Mouse (Mus musculus) midbrain, embryonic 10.5 days (tissue): ENCODE results near the gene Rprd2. TPM values are rescaled to one million over a fixed set of nuclear protein-coding genes. Genes with fewer than 3 reads are reported as not detected.
"Not testable (repeated sequence)": the region's sequence is repeated elsewhere in the genome, so short reads cannot be mapped to it uniquely, and the experiment has no call there.

Experiments
- DNase-seq: peaks from one replicate; pipeline ENCODE4 v3.0.0-alpha.2; 2017; ENCODE audit warnings: low spot score
- H3K27ac ChIP-seq: fragments of 300-500 bp; sonication (generic); replicated peaks from 2 replicates; pipeline ENCODE4 v1.5.1; 2016; ENCODE audit warnings: mild to moderate bottlenecking
- H3K27me3 ChIP-seq: fragments of 300-500 bp; sonication (generic); 2 replicates; pipeline ENCODE4 v1.6.1; 2016; ENCODE audit warnings: low read depth, mild to moderate bottlenecking; ENCODE audit not compliant: poor library complexity, severe bottlenecking
- H3K36me3 ChIP-seq: fragments of 300-500 bp; sonication (generic); 2 replicates; pipeline ENCODE4 v1.6.1; 2016; ENCODE audit warnings: mild to moderate bottlenecking, moderate library complexity
- H3K4me1 ChIP-seq: fragments of 300-500 bp; sonication (generic); 2 replicates; pipeline ENCODE4 v1.6.1; 2016
- H3K4me3 ChIP-seq: fragments of 300-500 bp; sonication (generic); 2 replicates; pipeline ENCODE4 v1.5.1; 2016; ENCODE audit warnings: mild to moderate bottlenecking, moderate library complexity
- H3K9me3 ChIP-seq: fragments of 300-500 bp; sonication (generic); replicated peaks from 2 replicates; pipeline ENCODE4 v1.6.1; 2016; ENCODE audit warnings: mild to moderate bottlenecking
- WGBS: fragments of 180-500 bp; shearing (Covaris S2); methylation state at CpG from one replicate; pipeline ENCODE4 v1.1.7; 2016; 5-methylcytosine and 5-hydroxymethylcytosine counted together
- polyA plus RNA-seq: library from polyadenylated mRNA; unstranded; fragments of >200 nt; fragmentation: Nextera tagmentation; extraction: Ambion mirVana; gene quantifications from 2 replicates; pipeline ENCODE4 v1.2.1, GENCODE M21; 2016

Gene Rprd2
- polyA plus RNA-seq, 1 experiment from 2014 or later = 18.1 TPM

DNA sequence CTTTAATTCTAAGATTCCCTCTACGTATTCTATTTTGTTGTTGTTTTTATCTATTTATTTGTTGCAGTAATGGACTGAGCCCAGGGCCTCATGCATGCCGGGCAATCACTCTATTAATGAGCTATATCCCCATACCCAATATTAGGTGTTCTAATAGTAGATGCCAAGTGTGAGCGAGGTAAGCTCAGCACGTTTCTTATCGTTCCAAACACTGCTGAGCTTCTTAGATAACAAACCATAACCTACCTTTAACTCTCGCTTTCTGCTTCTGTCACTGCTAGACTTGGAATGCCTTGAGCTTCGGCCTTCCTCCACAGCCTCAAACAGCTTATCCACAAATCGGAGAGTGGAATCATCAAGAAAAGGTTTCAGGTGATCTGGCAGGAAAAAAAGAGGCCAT lies 32.7 kb upstream of the Rprd2 start:
- no peaks in the 10 kb centered on the region for H3K27me3 ChIP-seq
- no peak overlapping the region for H3K4me3 ChIP-seq
- H3K27ac ChIP-seq = no peak overlapping the region
- H3K36me3 ChIP-seq = peaks cover 76% of the 10 kb centered on the region
- peaks cover 15% of the 10 kb centered on the region for H3K4me1 ChIP-seq
- no peaks in the 10 kb centered on the region for H3K9me3 ChIP-seq
- DNase-seq = no peak
- 94% methylated on average over 8 of the region's 8 CpGs for WGBS

- Histone ChIP-seq H3K27ac (no peak overlapping the region), H3K27me3 (no peaks in the 10 kb centered on the region), H3K4me1 (peaks cover 12% of the 10 kb centered on the region), H3K4me3 (no peak overlapping the region), H3K9me3 (no peaks in the 10 kb centered on the region), H3K36me3 (peaks cover 83% of the 10 kb centered on the region)
- DNase-seq = no peak
- WGBS = 89% methylated on average over 4 of the region's 4 CpGs
These were observed 31.9 kb upstream of the Rprd2 start for GRCm38 (mm10) chr3:95850611-95851010.

DNA sequence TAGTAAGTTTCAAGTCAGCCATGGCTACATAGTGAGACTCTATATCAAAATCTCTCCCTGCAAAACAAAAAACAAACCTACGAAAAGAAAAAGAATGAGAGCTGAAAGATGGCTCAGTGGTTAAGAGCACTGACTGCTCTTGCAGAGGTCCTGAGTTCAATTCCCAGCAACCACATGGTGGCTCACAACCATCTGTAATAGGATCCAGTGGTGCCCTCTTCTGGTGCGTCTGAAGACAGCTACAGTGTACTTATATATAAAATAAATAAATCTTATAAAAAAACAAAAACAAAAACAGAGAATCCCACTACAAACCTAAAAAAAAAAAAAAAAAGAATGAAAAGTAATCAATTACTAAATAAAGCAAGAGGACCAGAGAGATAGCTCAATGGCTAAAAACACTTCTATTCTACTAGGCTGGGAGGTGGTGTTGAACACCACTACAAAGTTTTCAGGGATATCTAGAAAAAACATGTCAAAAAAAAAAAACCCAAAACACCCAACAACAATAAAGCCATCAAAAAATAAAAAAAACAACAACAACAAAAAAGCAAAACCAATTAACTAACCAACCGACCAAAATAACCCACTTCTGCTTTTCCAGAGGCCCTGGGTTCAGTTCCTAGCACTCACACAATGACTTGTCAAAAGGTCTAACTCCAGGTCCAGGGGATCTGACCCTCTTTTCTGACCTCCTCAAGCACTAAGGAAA lies 24.0 kb upstream of the Rprd2 start:
- DNase-seq = no peak
- no peak overlapping the region for H3K27ac ChIP-seq
- no peaks in the 10 kb centered on the region for H3K9me3 ChIP-seq
- H3K27me3 ChIP-seq = no peaks in the 10 kb centered on the region
- no peaks in the 10 kb centered on the region for H3K4me1 ChIP-seq
- H3K36me3 ChIP-seq = peaks cover 100% of the 10 kb centered on the region
- WGBS = 91% methylated on average over 3 of the region's 3 CpGs
- no peak overlapping the region for H3K4me3 ChIP-seq

- Histone ChIP-seq H3K36me3 (peaks cover 100% of the 10 kb centered on the region), H3K27ac (no peak overlapping the region), H3K27me3 (no peaks in the 10 kb centered on the region), H3K4me3 (no peak overlapping the region), H3K9me3 (no peaks in the 10 kb centered on the region), H3K4me1 (no peaks in the 10 kb centered on the region)
- 91% methylated on average over 2 of the region's 2 CpGs for WGBS
- no peak for DNase-seq
These were observed 20.6 kb upstream of the Rprd2 start for GRCm38 (mm10) chr3:95839250-95839649.

DNA sequence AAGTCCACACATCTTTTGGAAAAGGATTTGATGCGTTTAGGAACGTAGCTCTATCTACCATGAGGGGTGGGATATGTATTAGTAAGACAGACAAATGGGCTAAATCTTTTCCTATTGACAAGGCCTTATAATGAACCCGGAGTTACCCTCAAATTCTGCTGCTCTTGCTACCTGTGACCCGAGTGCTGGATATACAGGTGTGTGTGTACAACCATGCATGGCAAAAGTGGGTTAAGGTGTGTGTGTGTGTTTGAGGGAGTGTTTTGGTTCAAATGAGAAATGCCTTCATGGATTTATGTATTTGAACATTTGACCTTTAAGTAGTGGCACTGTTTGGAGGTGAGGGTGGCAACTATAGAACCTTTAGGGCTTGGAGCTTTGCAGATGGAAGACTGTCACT lies 10.4 kb upstream of the Rprd2 start:
- DNase-seq = no peak
- no peak overlapping the region for H3K27ac ChIP-seq
- WGBS = 98% methylated on average over 4 of the region's 4 CpGs
- no peaks in the 10 kb centered on the region for H3K27me3 ChIP-seq
- H3K36me3 ChIP-seq = peaks cover 68% of the 10 kb centered on the region
- H3K4me1 ChIP-seq = no peaks in the 10 kb centered on the region
- H3K9me3 ChIP-seq = no peaks in the 10 kb centered on the region
- no peak overlapping the region for H3K4me3 ChIP-seq

- DNase-seq = no peak
- H3K27me3 ChIP-seq = no peaks in the 10 kb centered on the region
- WGBS = 82% methylated on average over 2 of the region's 2 CpGs
- H3K4me1 ChIP-seq = no peaks in the 10 kb centered on the region
- no peak overlapping the region for H3K4me3 ChIP-seq
- no peaks in the 10 kb centered on the region for H3K9me3 ChIP-seq
- peaks cover 41% of the 10 kb centered on the region for H3K36me3 ChIP-seq
- no peak overlapping the region for H3K27ac ChIP-seq
These were observed 7.6 kb upstream of the Rprd2 start for GRCm38 (mm10) chr3:95826275-95826674.

GRCm38 (mm10) chr3:95820046-95821010 lies 1.7 kb upstream of the Rprd2 start:
- Histone ChIP-seq H3K36me3 (peaks cover 8% of the 10 kb centered on the region), H3K27me3 (no peaks in the 10 kb centered on the region), H3K27ac (peak overlapping the region; percentile 99), H3K4me3 (peak overlapping the region; percentile 91), H3K9me3 (no peaks in the 10 kb centered on the region), H3K4me1 (peaks cover 30% of the 10 kb centered on the region)
- DNase-seq = no peak
- 51% methylated on average over 10 of the region's 10 CpGs for WGBS

DNA sequence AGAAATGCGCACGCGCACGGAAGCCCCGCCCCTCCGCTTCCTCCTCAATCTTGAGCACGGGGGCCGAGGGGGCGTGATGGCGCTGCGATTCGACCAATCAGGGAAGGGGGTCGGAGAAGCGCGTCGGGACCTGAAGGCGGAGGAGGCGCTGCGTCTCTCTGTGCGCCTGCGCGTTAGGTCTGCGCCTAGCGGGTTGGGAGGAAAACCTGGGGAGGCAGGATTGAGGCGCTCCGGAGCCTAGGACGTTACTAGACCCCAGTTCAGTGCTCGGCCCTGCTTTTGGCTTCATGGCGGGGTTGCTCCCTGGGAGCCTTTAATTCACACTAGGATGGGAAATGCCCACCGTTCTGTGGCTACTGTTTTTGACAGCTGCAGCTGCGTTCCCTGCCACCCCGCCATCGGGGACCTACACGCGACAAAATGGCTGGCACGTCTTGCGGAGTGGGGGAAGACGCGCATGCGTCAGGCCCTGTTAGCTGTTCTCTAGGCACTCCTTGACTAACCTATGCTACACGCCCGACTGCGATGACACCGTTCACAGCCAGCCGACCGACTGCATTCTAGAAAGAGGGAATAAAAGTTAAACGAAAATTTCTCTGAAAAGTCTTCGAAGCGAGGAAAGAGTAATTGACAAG lies 805 bp upstream of the Rprd2 start:
- H3K4me1 ChIP-seq = peaks cover 30% of the 10 kb centered on the region
- WGBS = under 1% methylated on average over 49 of the region's 49 CpGs
- H3K36me3 ChIP-seq = peaks cover 8% of the 10 kb centered on the region
- no peaks in the 10 kb centered on the region for H3K9me3 ChIP-seq
- peak; percentile 100 for DNase-seq
- peak overlapping the region; percentile 91 for H3K4me3 ChIP-seq
- no peaks in the 10 kb centered on the region for H3K27me3 ChIP-seq
- peak overlapping the region; percentile 99 for H3K27ac ChIP-seq

GRCm38 (mm10) chr3:95818026-95818511 lies 594 bp downstream of the Rprd2 start:
- H3K27me3 ChIP-seq = no peaks in the 10 kb centered on the region
- DNase-seq = no peak
- 0% methylated on average over 21 of the region's 21 CpGs for WGBS
- H3K4me3 ChIP-seq = peak overlapping the region; percentile 91
- H3K9me3 ChIP-seq = no peaks in the 10 kb centered on the region
- peaks cover 18% of the 10 kb centered on the region for H3K36me3 ChIP-seq
- H3K27ac ChIP-seq = peak overlapping the region; percentile 99
- H3K4me1 ChIP-seq = peaks cover 30% of the 10 kb centered on the region

- H3K4me3 ChIP-seq = peak overlapping the region; percentile 91; the same call in 1 of the 2 replicates
- H3K9me3 ChIP-seq = no peaks in the 10 kb centered on the region
- WGBS = 96% methylated on average over 3 of the region's 3 CpGs
- DNase-seq = no peak
- peaks cover 30% of the 10 kb centered on the region for H3K4me1 ChIP-seq
- H3K36me3 ChIP-seq = peaks cover 28% of the 10 kb centered on the region
- H3K27ac ChIP-seq = no peak overlapping the region
- no peaks in the 10 kb centered on the region for H3K27me3 ChIP-seq
These were observed 2.0 kb downstream of the Rprd2 start for GRCm38 (mm10) chr3:95816681-95817080.

- Histone ChIP-seq H3K27me3 (no peaks in the 10 kb centered on the region), H3K36me3 (peaks cover 48% of the 10 kb centered on the region), H3K27ac (no peak overlapping the region), H3K9me3 (no peaks in the 10 kb centered on the region), H3K4me1 (no peaks in the 10 kb centered on the region), H3K4me3 (no peak overlapping the region)
- WGBS = 71% methylated on average over 2 of the region's 2 CpGs
- no peak for DNase-seq
These were observed 10.3 kb downstream of the Rprd2 start for GRCm38 (mm10) chr3:95808384-95808783.

DNA sequence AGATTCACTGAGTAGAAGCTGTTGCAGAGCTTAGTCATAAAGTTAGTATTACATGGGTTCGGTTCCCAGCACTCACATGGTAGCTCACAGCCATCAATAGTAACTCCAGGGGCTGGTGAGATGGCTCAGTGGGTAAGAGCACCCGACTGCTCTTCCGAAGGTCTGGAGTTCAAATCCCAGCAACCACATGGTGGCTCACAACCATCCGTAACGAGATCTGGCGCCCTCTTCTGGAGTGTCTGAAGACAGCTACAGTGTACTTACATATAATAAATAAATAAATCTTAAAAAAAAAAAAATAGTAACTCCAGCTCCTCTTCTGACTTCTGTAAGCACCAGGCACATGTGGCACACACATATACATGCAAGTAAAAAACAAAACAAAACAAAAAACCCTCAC lies 11.0 kb downstream of the Rprd2 start:
- H3K9me3 ChIP-seq, H3K27ac ChIP-seq, H3K27me3 ChIP-seq, H3K4me3 ChIP-seq, H3K4me1 ChIP-seq, DNase-seq: not testable (repeated sequence)
- WGBS = 86% methylated on average over 6 of the region's 6 CpGs
- peaks cover 51% of the 10 kb centered on the region for H3K36me3 ChIP-seq
